Mouse (Mus musculus) erythroid progenitor cell, adult 5-6 weeks (primary cell): Measurements from ENCODE around the gene Pxdc1. TPM values are rescaled to one million over a fixed set of nuclear protein-coding genes. Genes with fewer than 3 reads are reported as not detected.

ENCODE experiments used
- ATAC-seq: replicated peaks from 2 replicates; pipeline ENCODE4 v1.8.0; 2016; ENCODE audit warnings: moderate number of reproducible peaks, mild to moderate bottlenecking, moderate TSS enrichment, inconsistent platforms; ENCODE audit not compliant: poor library complexity, low FRiP score, severe bottlenecking
- total RNA-seq, 2 experiments: library from RNA; stranded (forward) in 1 of 2; stranded (reverse) in 1 of 2; fragments of 150-400 nt in 1 of 2; fragments of 186-747, 209-891 nt in 1 of 2; gene quantifications; 2 replicates each; pipeline versions ENCODE4 v1.2.3 to v1.2.4; 2015 to 2017; ENCODE audit warnings: low replicate concordance in 2 of 2

The Pxdc1 gene
- total RNA-seq, 2 experiments from 2014 or later = not detected

DNA sequence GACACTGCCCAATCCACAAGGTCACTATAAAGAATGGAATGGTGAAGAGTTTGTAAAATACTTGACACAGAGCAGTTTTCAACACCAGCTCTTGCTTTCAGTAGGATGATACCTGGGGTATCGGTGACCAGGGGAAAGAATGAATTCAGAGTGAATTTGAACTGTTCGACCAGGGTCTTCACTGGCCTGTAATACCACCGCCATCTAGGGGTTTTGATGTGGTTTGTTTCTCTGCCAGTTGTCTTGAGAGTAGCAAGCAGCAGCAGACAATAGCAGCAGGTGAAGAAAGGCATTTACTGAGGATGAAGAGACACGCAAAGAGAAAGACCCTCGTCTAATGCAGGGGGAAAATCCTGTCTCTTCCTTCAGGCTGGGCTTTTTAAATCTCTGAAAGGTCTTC lies 48.1 kb downstream of the Pxdc1 start:
- ATAC-seq = no peak

DNA sequence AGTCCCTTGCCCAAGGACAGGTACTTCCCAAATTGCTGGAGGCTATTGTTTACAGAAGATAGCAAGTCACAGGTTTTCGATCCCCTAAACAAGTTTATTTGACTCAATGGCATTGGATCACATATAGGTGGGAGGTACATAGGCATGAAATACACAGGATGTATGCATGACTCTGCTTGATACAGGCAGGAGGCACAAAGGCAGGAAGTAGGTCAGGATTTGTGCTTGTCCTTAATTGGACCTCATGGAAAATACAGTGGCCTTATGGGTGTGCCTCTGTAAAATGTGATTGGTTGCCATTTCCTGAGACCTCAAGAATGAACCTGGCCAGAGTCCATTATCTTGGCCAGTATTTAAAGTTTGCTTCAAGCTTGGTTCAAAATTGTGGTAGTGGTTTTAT lies 48.9 kb downstream of the Pxdc1 start:
- ATAC-seq = no peak

DNA sequence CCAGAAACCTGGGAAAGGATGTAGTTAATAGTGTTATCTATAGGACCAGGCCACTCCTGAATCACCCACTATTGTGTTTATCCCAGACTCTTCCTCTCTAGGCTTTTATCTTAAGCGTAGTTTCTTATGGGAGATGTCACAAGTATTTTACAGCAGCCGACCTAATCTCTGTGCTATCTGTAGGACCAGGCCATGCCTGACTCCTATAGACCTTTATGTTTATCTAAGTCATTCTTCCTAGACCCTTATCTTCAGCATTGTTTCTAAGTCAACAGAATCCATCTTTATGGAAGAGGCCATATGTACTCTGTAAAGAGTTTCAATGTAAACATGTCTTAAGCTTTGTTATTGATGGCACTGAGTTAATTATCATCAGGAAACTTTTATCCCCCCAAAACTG lies 50.5 kb downstream of the Pxdc1 start:
- no peak for ATAC-seq

DNA sequence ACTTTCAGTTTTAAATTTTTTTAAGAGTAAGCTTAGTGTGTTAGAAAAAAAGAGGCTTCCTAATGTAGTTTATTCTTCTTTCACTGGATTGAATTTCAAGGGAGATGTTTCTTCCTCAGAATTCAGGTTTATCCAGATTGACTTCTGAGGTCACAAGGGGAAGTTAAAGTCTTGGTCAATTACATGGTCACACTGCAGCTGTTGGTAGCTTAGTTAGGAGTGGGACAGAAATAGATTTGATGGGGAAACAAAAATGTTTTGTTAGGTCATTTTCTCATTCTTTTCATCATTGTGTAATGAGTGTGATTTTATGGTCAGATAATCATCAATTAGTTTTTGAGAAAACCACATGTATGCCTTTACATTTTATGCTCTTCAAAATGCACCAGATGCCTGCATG lies 56.5 kb downstream of the Pxdc1 start:
- ATAC-seq = no peak

Other genes starting within 250 kb of the Pxdc1 start
- gene Fam50b, start 81.4 kb upstream of the Pxdc1 start, total RNA-seq (2015; ENCODE audit: low replicate concordance) = not detected in 2 replicates
- not detected in 2 replicates for gene Fam50b, start 81.4 kb upstream of the Pxdc1 start, total RNA-seq (2017; ENCODE audit: low replicate concordance)
- gene Prpf4b, start 221.8 kb upstream of the Pxdc1 start, total RNA-seq (2015; ENCODE audit: low replicate concordance) = 145 and 202 TPM in 2 replicates
- gene Prpf4b, start 221.8 kb upstream of the Pxdc1 start, total RNA-seq (2017; ENCODE audit: low replicate concordance) = 119 and 123 TPM in 2 replicates